In genomic region chr19:44535376-44535775, GRCm38 (mm10) we compare ENCODE assay signal across 16 mouse cellular contexts. TPM values are rescaled to one million over a fixed set of nuclear protein-coding genes. Genes with fewer than 3 reads are reported as not detected.
DNase-seq lines count a peak whose midpoint lies in the region; ATAC-seq and TF ChIP-seq lines count a peak whose summit lies in the region.
"Had no signal": no experiment of that assay in that cellular context is flagged by ENCODE, and none has a peak within 500 bp of the region (broad histone marks: within the 10 kb centered on the region; RNA-seq: fewer than 3 reads in every experiment).

No protein-coding gene starts in this region.

- no peaks in the 10 kb centered on the region for H3K9me3 ChIP-seq in limb, embryonic 11.5 days (ENCODE audit: control insufficient read depth, low read length)
- no peaks in the 10 kb centered on the region; the same call in 1 of the 2 replicates for H3K9me3 ChIP-seq in limb, embryonic 10.5 days (replicated peaks)
- peaks cover 4% of the 10 kb centered on the region; the same call in 1 of the 2 replicates for H3K9me3 ChIP-seq in E14TG2a.4 (ENCODE audit: low read length)
- H3K9me3 ChIP-seq: liver, embryonic 15.5 days; stomach, embryonic 15.5 days had no signal

- H3K4me2 ChIP-seq in limb, embryonic 11.5 days (ENCODE audit: low read depth, severe bottlenecking) = no peak overlapping the region
- H3K4me2 ChIP-seq: liver, embryonic 15.5 days; stomach, embryonic 15.5 days had no signal

- no peaks in the 10 kb centered on the region for H3K36me3 ChIP-seq in limb, embryonic 11.5 days (ENCODE audit: control insufficient read depth, insufficient read depth, low read length)
- H3K36me3 ChIP-seq in limb, embryonic 10.5 days = no peaks in the 10 kb centered on the region
- H3K36me3 ChIP-seq in E14TG2a.4 (ENCODE audit: insufficient read depth, low read length) = no peaks in the 10 kb centered on the region
- H3K36me3 ChIP-seq: liver, embryonic 15.5 days; stomach, embryonic 15.5 days had no signal

- TF ChIP-seq CTCF in gastrocnemius, adult 2 months (IDR thresholded peaks at IDR 0.05) = peak; percentile 48
- TF ChIP-seq CTCF in E14TG2a.4 (conservative IDR thresholded peaks at IDR 0.05; ENCODE audit: low read length) = peak; percentile 7; the same call in 1 of the 2 replicates

- no peak overlapping the region for H3K4me3 ChIP-seq in gastrocnemius, adult 2 months
- H3K4me3 ChIP-seq in limb, embryonic 11.5 days (ENCODE audit: low read depth, low read length) = no peak overlapping the region
- H3K4me3 ChIP-seq in limb, embryonic 10.5 days = no peak overlapping the region
- H3K4me3 ChIP-seq in E14TG2a.4 (replicated peaks; ENCODE audit: low read length) = no peak overlapping the region
- H3K4me3 ChIP-seq: liver, embryonic 15.5 days; myocyte; stomach, embryonic 15.5 days had no signal

- WGBS in limb, embryonic 11.5 days = 36% methylated on average over 3 of the region's 3 CpGs
- WGBS in limb, embryonic 10.5 days = 39% methylated on average over 3 of the region's 3 CpGs

- H3K27me3 ChIP-seq in limb, embryonic 11.5 days (ENCODE audit: control insufficient read depth, insufficient read depth, low read length) = no peaks in the 10 kb centered on the region
- H3K27me3 ChIP-seq in limb, embryonic 10.5 days (ENCODE audit: low read depth, poor library complexity, severe bottlenecking) = peaks cover 17% of the 10 kb centered on the region
- H3K27me3 ChIP-seq in E14TG2a.4 (ENCODE audit: insufficient read depth, low read length) = peaks cover 29% of the 10 kb centered on the region
- H3K27me3 ChIP-seq: liver, embryonic 15.5 days; stomach, embryonic 15.5 days had no signal

- H3K27ac ChIP-seq in gastrocnemius, adult 2 months = no peak overlapping the region
- no peak overlapping the region for H3K27ac ChIP-seq in limb, embryonic 11.5 days (replicated peaks; ENCODE audit: low read depth, low read length)
- no peak overlapping the region for H3K27ac ChIP-seq in limb, embryonic 10.5 days
- H3K27ac ChIP-seq: liver, embryonic 15.5 days; stomach, embryonic 15.5 days had no signal

- no peaks in the 10 kb centered on the region for H3K4me1 ChIP-seq in limb, embryonic 11.5 days (ENCODE audit: control insufficient read depth, insufficient read depth, low read length)
- peaks cover 6% of the 10 kb centered on the region; the same call in 1 of the 2 replicates for H3K4me1 ChIP-seq in limb, embryonic 10.5 days
- H3K4me1 ChIP-seq in E14TG2a.4 (replicated peaks; ENCODE audit: low read depth, low read length) = peaks cover 10% of the 10 kb centered on the region
- H3K4me1 ChIP-seq: liver, embryonic 15.5 days; stomach, embryonic 15.5 days had no signal

- H3K9ac ChIP-seq in limb, embryonic 11.5 days (ENCODE audit: low read length) = no peak overlapping the region
- H3K9ac ChIP-seq: liver, embryonic 15.5 days; stomach, embryonic 15.5 days had no signal

- DNase-seq in gastrocnemius, adult 2 months = no peak
- DNase-seq in gastrocnemius, postnatal 36 days = no peak
- DNase-seq in limb, embryonic 11.5 days (ENCODE audit: low spot score) = peak; percentile 48
- DNase-seq in limb, embryonic 10.5 days (ENCODE audit: low spot score) = no peak
- peak; percentile 38 for DNase-seq in embryo, embryonic 11 days
- DNase-seq in frontal cortex, postnatal 36 days (ENCODE audit: low spot score in 2 of 2) = no peak
- DNase-seq: cerebellum, adult 11-12 months; gastrocnemius, postnatal 25 days; right cerebral cortex, adult 18-20 months had no signal

- intact Hi-C loops in gastrocnemius, adult 2 months (cut with DNase I) = loop anchor here (5.0 kb wide), 1 partner anchor 163 kb away; no protein-coding TSS in a partner anchor
- intact Hi-C loops in gastrocnemius, postnatal 36 days (cut with DNase I) = no loop called here

- ATAC-seq in limb, embryonic 11.5 days (ENCODE audit: insufficient number of reproducible peaks, low FRiP score, low TSS enrichment, low read depth) = no peak
- ATAC-seq in megakaryocyte-erythroid progenitor cell, adult 5-6 weeks (replicated peaks; ENCODE audit: low FRiP score, low TSS enrichment, poor library complexity, severe bottlenecking) = no peak

RNA-seq across cellular contexts. Expression of gene Sec31b, which starts 10.3 kb away (rescaled TPM):
- 10 to 100 TPM; 19.0 to 21.9 TPM for total RNA-seq in gastrocnemius, adult 2 months (2021)
- 10 to 100 TPM; 15.3 to 17.6 TPM for total RNA-seq in gastrocnemius, postnatal 36 days (2021)
- 0.24 and 0.33 TPM in 2 replicates for polyA plus RNA-seq in limb, embryonic 11.5 days (2014; fragmentation: Nextera tagmentation; extraction: Ambion mirVana)
- 0.44 and 1.1 TPM in 2 replicates for polyA plus RNA-seq in limb, embryonic 10.5 days (2016; fragmentation: Nextera tagmentation; extraction: Ambion mirVana)
- total RNA-seq in megakaryocyte-erythroid progenitor cell, adult 5-6 weeks (2014; fragmentation: Nextera tagmentation) = 0.47 and 1.7 TPM in 2 replicates
- total RNA-seq in megakaryocyte-erythroid progenitor cell, adult 5-6 weeks (2017) = 0.23 and 0.61 TPM in 2 replicates

RNA-seq across cellular contexts. Expression of gene Gm20538, which starts 17.3 kb away (rescaled TPM):
- total RNA-seq in gastrocnemius, adult 2 months (2021) = not detected
- not detected for total RNA-seq in gastrocnemius, postnatal 36 days (2021)
- not detected in 2 replicates for polyA plus RNA-seq in limb, embryonic 11.5 days (2014; fragmentation: Nextera tagmentation; extraction: Ambion mirVana)
- polyA plus RNA-seq in limb, embryonic 10.5 days (2016; fragmentation: Nextera tagmentation; extraction: Ambion mirVana) = not detected in 2 replicates
- not detected in 2 replicates for total RNA-seq in megakaryocyte-erythroid progenitor cell, adult 5-6 weeks (2014; fragmentation: Nextera tagmentation)
- total RNA-seq in megakaryocyte-erythroid progenitor cell, adult 5-6 weeks (2017) = not detected in 2 replicates
- total RNA-seq: gastrocnemius, postnatal 25 days; heart, postnatal 25 days; layer of hippocampus, postnatal 10 days had no signal
- polyA plus RNA-seq: liver, embryonic 15.5 days; myocyte; stomach, embryonic 15.5 days had no signal

RNA-seq across cellular contexts. Expression of gene Ndufb8, which starts 19.9 kb away (rescaled TPM):
- 1,000 to 10,000 TPM in 1 of 2 experiments, 100 to 1,000 TPM in 1; 866 to 1,200 TPM for total RNA-seq in gastrocnemius, adult 2 months (2021)
- 100 to 1,000 TPM; 906 to 972 TPM for total RNA-seq in gastrocnemius, postnatal 36 days (2021)
- polyA plus RNA-seq in limb, embryonic 11.5 days (2014; fragmentation: Nextera tagmentation; extraction: Ambion mirVana) = 542 and 551 TPM in 2 replicates
- 664 and 683 TPM in 2 replicates for polyA plus RNA-seq in limb, embryonic 10.5 days (2016; fragmentation: Nextera tagmentation; extraction: Ambion mirVana)
- 485 and 490 TPM in 2 replicates for total RNA-seq in megakaryocyte-erythroid progenitor cell, adult 5-6 weeks (2014; fragmentation: Nextera tagmentation)
- 262 and 339 TPM in 2 replicates for total RNA-seq in megakaryocyte-erythroid progenitor cell, adult 5-6 weeks (2017)

RNA-seq across cellular contexts. Expression of gene Hif1an, which starts 27.3 kb away (rescaled TPM):
- total RNA-seq in gastrocnemius, adult 2 months (2021) = 100 to 1,000 TPM; 100 to 116 TPM
- 10 to 100 TPM; 93.2 to 95.3 TPM for total RNA-seq in gastrocnemius, postnatal 36 days (2021)
- 26.5 and 34.7 TPM in 2 replicates for polyA plus RNA-seq in limb, embryonic 11.5 days (2014; fragmentation: Nextera tagmentation; extraction: Ambion mirVana)
- polyA plus RNA-seq in limb, embryonic 10.5 days (2016; fragmentation: Nextera tagmentation; extraction: Ambion mirVana) = 51.2 and 54.6 TPM in 2 replicates
- 14.2 and 18.4 TPM in 2 replicates for total RNA-seq in megakaryocyte-erythroid progenitor cell, adult 5-6 weeks (2014; fragmentation: Nextera tagmentation)
- total RNA-seq in megakaryocyte-erythroid progenitor cell, adult 5-6 weeks (2017) = 5.2 and 15.2 TPM in 2 replicates

RNA-seq across cellular contexts. Expression of gene Wnt8b, which starts 42.1 kb away (rescaled TPM):
- not detected for total RNA-seq in gastrocnemius, adult 2 months (2021)
- not detected for total RNA-seq in gastrocnemius, postnatal 36 days (2021)
- not detected in 2 replicates for polyA plus RNA-seq in limb, embryonic 11.5 days (2014; fragmentation: Nextera tagmentation; extraction: Ambion mirVana)
- not detected in 2 replicates for polyA plus RNA-seq in limb, embryonic 10.5 days (2016; fragmentation: Nextera tagmentation; extraction: Ambion mirVana)
- not detected in 2 replicates for total RNA-seq in megakaryocyte-erythroid progenitor cell, adult 5-6 weeks (2014; fragmentation: Nextera tagmentation)
- total RNA-seq in megakaryocyte-erythroid progenitor cell, adult 5-6 weeks (2017) = not detected in 2 replicates
- total RNA-seq: gastrocnemius, postnatal 25 days; heart, postnatal 25 days had no signal
- polyA plus RNA-seq: liver, embryonic 15.5 days; myocyte had no signal

Comparison
In these comparisons a context has a peak if more than half of its experiments do, and no peak if none do; other contexts are left out.
1. DNase-seq: peak in limb, embryonic 11.5 days (single experiment) and embryo, embryonic 11 days (single experiment); none in gastrocnemius, adult 2 months (single experiment), gastrocnemius, postnatal 36 days (0 of 2), limb, embryonic 10.5 days (single experiment) and frontal cortex, postnatal 36 days (0 of 2).
2. RNA of gene Sec31b, which starts 10.3 kb away (total RNA-seq): 19.0 to 21.9 TPM in gastrocnemius, adult 2 months and 15.3 to 17.6 TPM in gastrocnemius, postnatal 36 days; 0.23 to 1.7 TPM in megakaryocyte-erythroid progenitor cell, adult 5-6 weeks; every median in the first group is over 4 times any median in the second.